Mouse (Mus musculus): ENCODE measurements at regions not wholly inside any gene's neighbourhood (a gene's known extent, or its start where the extent isn't known, plus 50 kb on each side); places are given as distances from the start of the nearest gene placed in this dataset.
A peak's percentile ranks its signal among the peaks of the same experiment; 100 is the strongest.
"Not testable (repeated sequence)": the region's sequence is repeated elsewhere in the genome, so short reads cannot be mapped to it uniquely, and the experiment has no call there.

- DNase-seq (ENCODE audit: low read depth), result no peak
These were observed 169.1 kb upstream of the Col8a1 start for GRCm38 (mm10) chr16:57923447-57924129.

GRCm38 (mm10) chr16:57924130-57924495 is 169.6 kb upstream of the Col8a1 start:
- no peak for DNase-seq (ENCODE audit: low read depth)

- no peak for DNase-seq (ENCODE audit: low read depth)
These were observed 173.3 kb upstream of the Col8a1 start for GRCm38 (mm10) chr16:57927816-57928215.

- no peak for DNase-seq (ENCODE audit: low read depth)
These were observed 173.8 kb upstream of the Col8a1 start for GRCm38 (mm10) chr16:57928301-57928700.

GRCm38 (mm10) chr16:57929151-57929764 is 174.7 kb upstream of the Col8a1 start:
- DNase-seq (ENCODE audit: low read depth), result no peak

- no peak for DNase-seq (ENCODE audit: low read depth)
These were observed 190.9 kb upstream of the Col8a1 start for GRCm38 (mm10) chr16:57945404-57945803.

- DNase-seq (ENCODE audit: low read depth), result peak; percentile 3
These were observed 192.8 kb upstream of the Col8a1 start for GRCm38 (mm10) chr16:57947309-57947708.

GRCm38 (mm10) chr16:57949680-57950079 is 195.1 kb upstream of the Col8a1 start:
- no peak for DNase-seq (ENCODE audit: low read depth)

GRCm38 (mm10) chr16:57970956-57971355 is 216.4 kb upstream of the Col8a1 start:
- no peak for DNase-seq (ENCODE audit: low read depth)

GRCm38 (mm10) chr16:57984111-57984510 is 229.6 kb upstream of the Col8a1 start:
- no peak for DNase-seq (ENCODE audit: low read depth)

GRCm38 (mm10) chr16:58005740-58006139 is 251.2 kb upstream of the Col8a1 start:
- no peak for DNase-seq (ENCODE audit: low read depth)

- DNase-seq (ENCODE audit: low read depth), result no peak
These were observed 259.0 kb upstream of the Col8a1 start for GRCm38 (mm10) chr16:58013557-58013956.

GRCm38 (mm10) chr16:58027525-58027924 is 273.0 kb upstream of the Col8a1 start:
- DNase-seq (ENCODE audit: low read depth), result no peak

GRCm38 (mm10) chr16:58028541-58028940 is 274.0 kb upstream of the Col8a1 start:
- DNase-seq (ENCODE audit: low read depth), result not testable (repeated sequence)

- DNase-seq (ENCODE audit: low read depth), result no peak
These were observed 275.1 kb upstream of the Col8a1 start for GRCm38 (mm10) chr16:58029674-58030073.

- DNase-seq (ENCODE audit: low read depth), result no peak
These were observed 314.2 kb upstream of the Col8a1 start for GRCm38 (mm10) chr16:58068654-58069271.

GRCm38 (mm10) chr16:58072441-58072840 is 317.9 kb upstream of the Col8a1 start:
- no peak for DNase-seq (ENCODE audit: low read depth)

GRCm38 (mm10) chr16:58100351-58100750 is 307.9 kb upstream of the Dcbld2 start:
- DNase-seq (ENCODE audit: low read depth), result no peak

- DNase-seq (ENCODE audit: low read depth), result no peak
These were observed 297.8 kb upstream of the Dcbld2 start for GRCm38 (mm10) chr16:58110452-58110851.

GRCm38 (mm10) chr16:58126086-58126485 is 282.2 kb upstream of the Dcbld2 start:
- DNase-seq (ENCODE audit: low read depth), result no peak

- no peak for DNase-seq (ENCODE audit: low read depth)
These were observed 271.9 kb upstream of the Dcbld2 start for GRCm38 (mm10) chr16:58136144-58136905.

GRCm38 (mm10) chr16:58136979-58137378 is 271.3 kb upstream of the Dcbld2 start:
- no peak for DNase-seq (ENCODE audit: low read depth)

All from NIH3T3 (cell line).